Mouse (Mus musculus): ENCODE measurements around the gene Slc35e3. TPM values are rescaled to one million over a fixed set of nuclear protein-coding genes. Genes with fewer than 3 reads are reported as not detected.

The Slc35e3 gene
- 21.9 and 22.2 TPM in 2 replicates for polyA plus RNA-seq (2014; fragmentation: Nextera tagmentation; extraction: Ambion mirVana)

DNA sequence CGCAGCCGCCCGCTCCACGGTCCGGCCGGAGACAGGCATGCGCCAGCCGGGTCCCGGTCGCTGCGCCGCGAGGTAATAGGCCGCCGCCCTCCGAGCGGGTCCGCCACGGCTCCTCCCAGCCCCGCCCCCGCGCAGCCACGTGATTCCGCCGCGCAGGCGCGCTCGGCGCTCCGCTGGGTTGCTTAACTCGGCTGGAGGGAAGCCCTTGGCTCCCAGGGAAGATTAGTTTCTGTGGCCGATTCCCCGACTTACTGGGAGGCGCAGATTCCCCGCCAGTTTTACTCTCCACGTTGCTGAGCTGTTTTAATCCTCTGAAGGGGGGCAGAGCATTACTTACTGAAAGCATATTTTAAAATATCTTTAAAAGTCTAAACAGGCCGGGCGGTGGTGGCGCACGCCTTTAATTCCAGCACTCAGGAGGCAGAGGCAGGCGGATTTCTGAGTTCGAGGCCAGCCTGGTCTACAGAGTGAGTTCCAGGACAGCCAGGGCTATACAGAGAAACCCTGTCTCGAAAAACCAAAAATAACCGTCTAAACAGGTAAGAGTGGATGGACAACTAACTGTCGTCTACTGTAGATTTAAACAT lies at the start of gene Slc35e3:
Gene Slc35e3, minus strand, starts transcription at position 69 of the 587 bp plus-strand sequence.
- peak within 1 kb of the TSS; percentile 89 for H3K4me2 ChIP-seq (ENCODE audit: low read depth, low read length, severe bottlenecking)
- 15% methylated on average over 45 of the region's 46 CpGs for WGBS
- H3K36me3 ChIP-seq (ENCODE audit: control insufficient read depth, insufficient read depth, low read length) = peaks cover 9% of the 10 kb centered on the region
- peak within 1 kb of the TSS; percentile 49 for H3K4me3 ChIP-seq (ENCODE audit: low read depth, low read length)
- ATAC-seq (replicated peaks; ENCODE audit: low FRiP score) = peak; percentile 99
- H3K9ac ChIP-seq (ENCODE audit: low read length) = peak within 1 kb of the TSS; percentile 69
- peak; percentile 98 for DNase-seq (ENCODE audit: low spot score)
- no peak within 1 kb of the TSS for H3K27ac ChIP-seq (ENCODE audit: low read depth, low read length)
- H3K4me1 ChIP-seq (replicated peaks; ENCODE audit: control insufficient read depth, insufficient read depth, low read length) = no peaks in the 10 kb centered on the region; the same call in 1 of the 2 replicates
- no peaks in the 10 kb centered on the region for H3K27me3 ChIP-seq (ENCODE audit: control insufficient read depth, insufficient read depth, low read length)
- H3K9me3 ChIP-seq (ENCODE audit: control insufficient read depth, low read length) = no peaks in the 10 kb centered on the region

DNA sequence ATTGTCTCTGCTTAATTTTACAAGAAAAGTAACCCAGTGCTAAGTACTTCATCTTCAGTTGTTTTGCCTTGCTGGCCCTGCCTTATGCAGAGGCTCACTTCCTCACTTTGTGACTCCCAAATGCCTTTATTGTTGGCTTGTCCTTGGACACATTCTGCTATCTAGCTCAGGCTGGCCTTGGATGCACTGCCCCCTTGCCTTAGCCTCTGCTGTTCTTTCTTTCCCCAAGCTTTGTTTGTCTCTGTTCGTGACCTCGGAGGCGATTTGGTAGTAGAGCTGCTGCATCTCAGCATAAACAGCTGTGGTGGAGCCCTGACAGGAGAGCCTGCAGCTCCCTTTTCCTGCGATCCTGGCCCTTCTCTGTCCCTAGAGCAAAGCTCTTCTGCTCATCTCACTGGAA lies 49.0 kb upstream of the Slc35e3 start:
- DNase-seq (ENCODE audit: low spot score) = peak; percentile 18
- H3K4me2 ChIP-seq (ENCODE audit: low read depth, low read length, severe bottlenecking) = no peak overlapping the region
- H3K4me1 ChIP-seq (replicated peaks; ENCODE audit: control insufficient read depth, insufficient read depth, low read length) = peaks cover 6% of the 10 kb centered on the region; the same call in 1 of the 2 replicates
- H3K9ac ChIP-seq (ENCODE audit: low read length) = no peak overlapping the region
- ATAC-seq (replicated peaks; ENCODE audit: low FRiP score) = no peak
- 73% methylated on average over 4 of the region's 4 CpGs for WGBS
- H3K27ac ChIP-seq (ENCODE audit: low read depth, low read length) = no peak overlapping the region
- H3K27me3 ChIP-seq (ENCODE audit: control insufficient read depth, insufficient read depth, low read length) = no peaks in the 10 kb centered on the region
- no peak overlapping the region for H3K4me3 ChIP-seq (ENCODE audit: low read depth, low read length)
- H3K9me3 ChIP-seq (ENCODE audit: control insufficient read depth, low read length) = no peaks in the 10 kb centered on the region; the same call in 1 of the 2 replicates
- no peaks in the 10 kb centered on the region for H3K36me3 ChIP-seq (ENCODE audit: control insufficient read depth, insufficient read depth, low read length)

DNA sequence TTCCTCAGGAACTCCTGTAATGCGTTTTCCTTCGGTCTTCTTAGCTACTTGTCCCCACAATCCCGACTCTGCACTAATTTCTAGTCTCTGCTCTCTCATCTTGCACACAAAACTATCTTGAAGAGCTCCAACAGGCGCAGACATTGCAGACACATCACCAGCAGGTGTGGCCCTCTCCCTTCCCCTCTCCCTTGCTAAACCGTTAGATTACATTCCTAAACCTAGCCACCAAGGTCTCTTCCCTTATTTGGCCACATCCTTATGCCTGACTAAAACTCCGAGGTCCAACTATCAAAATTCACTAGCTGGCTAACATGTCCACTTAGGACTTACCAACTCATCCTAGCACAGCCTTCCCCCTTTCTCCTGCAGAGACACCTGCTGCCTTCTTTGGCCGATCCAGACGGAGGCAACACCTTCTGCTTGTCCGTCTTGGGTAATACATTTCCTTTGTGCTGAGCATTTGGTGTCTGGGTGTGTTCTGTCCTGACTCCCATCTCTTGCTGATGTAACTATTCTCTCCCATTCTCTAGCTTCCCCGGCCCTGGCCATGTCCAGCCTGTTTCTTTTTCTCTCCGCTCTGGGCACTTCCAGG lies 47.4 kb upstream of the Slc35e3 start:
- ATAC-seq (replicated peaks; ENCODE audit: low FRiP score) (no peak), DNase-seq (ENCODE audit: low spot score) (peak; percentile 49)
- Histone ChIP-seq H3K36me3 (ENCODE audit: control insufficient read depth, insufficient read depth, low read length) (no peaks in the 10 kb centered on the region), H3K4me2 (ENCODE audit: low read depth, low read length, severe bottlenecking) (peak overlapping the region; percentile 44; the same call in 1 of the 2 replicates), H3K9ac (ENCODE audit: low read length) (peak overlapping the region; percentile 20; the same call in 1 of the 2 replicates), H3K9me3 (ENCODE audit: control insufficient read depth, low read length) (no peaks in the 10 kb centered on the region; the same call in 1 of the 2 replicates), H3K27ac (ENCODE audit: low read depth, low read length) (no peak overlapping the region), H3K27me3 (ENCODE audit: control insufficient read depth, insufficient read depth, low read length) (no peaks in the 10 kb centered on the region), H3K4me3 (ENCODE audit: low read depth, low read length) (peak overlapping the region; percentile 88; the same call in 1 of the 2 replicates), H3K4me1 (replicated peaks; ENCODE audit: control insufficient read depth, insufficient read depth, low read length) (peaks cover 6% of the 10 kb centered on the region; the same call in 1 of the 2 replicates)
- WGBS = 80% methylated on average over 11 of the region's 11 CpGs

DNA sequence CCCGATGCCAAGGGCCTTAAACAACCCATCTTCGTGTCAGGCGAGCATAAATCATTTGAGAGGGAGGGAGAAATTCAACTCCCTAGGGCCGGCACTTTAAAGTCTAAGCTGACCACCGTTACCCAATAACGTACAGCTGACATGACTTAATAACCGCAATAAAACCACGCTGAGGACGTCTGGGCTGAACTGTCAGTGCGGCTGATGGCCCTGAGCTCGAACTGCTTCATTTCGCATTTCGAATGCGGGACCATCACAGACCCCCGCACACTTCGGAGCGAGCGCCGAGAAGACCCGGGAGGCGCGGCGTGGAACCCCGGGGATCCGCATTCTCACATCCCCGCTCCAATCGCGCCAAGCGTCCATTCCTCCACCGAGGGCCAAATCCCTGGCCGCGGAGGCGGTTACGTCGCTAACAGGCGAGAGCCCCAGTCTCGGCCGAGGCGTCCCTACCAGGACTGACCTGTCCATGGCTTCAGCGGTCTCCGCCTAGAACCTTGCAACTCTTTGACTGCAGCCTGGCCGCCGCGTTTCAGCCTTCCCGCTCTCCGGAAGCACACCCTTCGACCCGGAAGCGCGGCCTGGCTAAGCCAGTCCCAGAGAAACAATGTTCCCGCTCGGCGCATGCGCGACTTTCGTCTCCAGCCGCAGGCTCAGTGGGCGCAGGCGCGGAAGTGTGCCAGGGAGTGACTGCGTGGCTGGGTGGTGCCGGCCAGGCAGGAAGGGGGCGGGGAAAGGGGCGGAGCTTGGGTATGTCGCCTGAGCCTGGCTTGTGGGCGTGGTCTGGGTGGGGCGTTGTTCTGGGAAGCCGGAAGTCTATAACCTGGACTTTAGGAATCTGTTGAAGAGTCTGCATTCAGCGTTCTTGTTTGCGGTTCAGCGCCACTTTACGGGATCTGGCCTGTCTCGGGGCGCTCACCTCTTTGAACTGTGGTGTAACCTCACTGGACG lies 46.3 kb upstream of the Slc35e3 start, which contains the start of gene Nup107:
Gene Nup107, minus strand, starts transcription at position 565 of the 951 bp plus-strand sequence.
- no peaks in the 10 kb centered on the region; the same call in 1 of the 2 replicates for H3K9me3 ChIP-seq (ENCODE audit: control insufficient read depth, low read length)
- H3K4me1 ChIP-seq (replicated peaks; ENCODE audit: control insufficient read depth, insufficient read depth, low read length) = peaks cover 6% of the 10 kb centered on the region; the same call in 1 of the 2 replicates
- H3K4me2 ChIP-seq (ENCODE audit: low read depth, low read length, severe bottlenecking) = peak within 1 kb of the TSS; percentile 69
- DNase-seq (ENCODE audit: low spot score) (peak; percentile 100), ATAC-seq (replicated peaks; ENCODE audit: low FRiP score) (peak; percentile 99)
- under 1% methylated on average over 75 of the region's 75 CpGs for WGBS
- peak within 1 kb of the TSS; percentile 88 for H3K4me3 ChIP-seq (ENCODE audit: low read depth, low read length)
- peak within 1 kb of the TSS; percentile 46; the same call in 1 of the 2 replicates for H3K27ac ChIP-seq (ENCODE audit: low read depth, low read length)
- H3K36me3 ChIP-seq (ENCODE audit: control insufficient read depth, insufficient read depth, low read length) = no peaks in the 10 kb centered on the region; the same call in 1 of the 2 replicates
- H3K27me3 ChIP-seq (ENCODE audit: control insufficient read depth, insufficient read depth, low read length) = no peaks in the 10 kb centered on the region
- H3K9ac ChIP-seq (ENCODE audit: low read length) = peak within 1 kb of the TSS; percentile 88

DNA sequence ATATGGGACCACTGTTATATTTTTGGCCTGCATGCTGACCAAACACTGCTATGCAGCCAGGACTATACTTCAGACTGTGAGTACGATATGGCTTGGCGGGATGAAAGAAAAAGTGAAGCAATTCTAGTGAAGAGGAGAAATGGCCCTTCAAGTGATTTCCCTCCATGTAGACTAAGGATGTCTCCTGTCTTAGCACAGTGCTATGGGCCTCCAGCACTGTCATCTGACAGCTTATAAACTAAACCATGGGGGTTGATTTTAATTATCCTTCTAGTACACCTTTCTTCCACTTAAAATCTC lies 45.0 kb upstream of the Slc35e3 start:
- Histone ChIP-seq H3K4me1 (replicated peaks; ENCODE audit: control insufficient read depth, insufficient read depth, low read length) (peaks cover 6% of the 10 kb centered on the region; the same call in 1 of the 2 replicates), H3K36me3 (ENCODE audit: control insufficient read depth, insufficient read depth, low read length) (peaks cover 6% of the 10 kb centered on the region), H3K4me3 (ENCODE audit: low read depth, low read length) (peak overlapping the region; percentile 88; the same call in 1 of the 2 replicates), H3K9me3 (ENCODE audit: control insufficient read depth, low read length) (no peaks in the 10 kb centered on the region), H3K9ac (ENCODE audit: low read length) (no peak overlapping the region; the same call in 1 of the 2 replicates), H3K4me2 (ENCODE audit: low read depth, low read length, severe bottlenecking) (peak overlapping the region; percentile 69; the same call in 1 of the 2 replicates), H3K27ac (ENCODE audit: low read depth, low read length) (no peak overlapping the region), H3K27me3 (ENCODE audit: control insufficient read depth, insufficient read depth, low read length) (no peaks in the 10 kb centered on the region)
- ATAC-seq (replicated peaks; ENCODE audit: low FRiP score) (no peak), DNase-seq (ENCODE audit: low spot score) (no peak)
- WGBS = 95% methylated on average over 2 of the region's 2 CpGs

DNA sequence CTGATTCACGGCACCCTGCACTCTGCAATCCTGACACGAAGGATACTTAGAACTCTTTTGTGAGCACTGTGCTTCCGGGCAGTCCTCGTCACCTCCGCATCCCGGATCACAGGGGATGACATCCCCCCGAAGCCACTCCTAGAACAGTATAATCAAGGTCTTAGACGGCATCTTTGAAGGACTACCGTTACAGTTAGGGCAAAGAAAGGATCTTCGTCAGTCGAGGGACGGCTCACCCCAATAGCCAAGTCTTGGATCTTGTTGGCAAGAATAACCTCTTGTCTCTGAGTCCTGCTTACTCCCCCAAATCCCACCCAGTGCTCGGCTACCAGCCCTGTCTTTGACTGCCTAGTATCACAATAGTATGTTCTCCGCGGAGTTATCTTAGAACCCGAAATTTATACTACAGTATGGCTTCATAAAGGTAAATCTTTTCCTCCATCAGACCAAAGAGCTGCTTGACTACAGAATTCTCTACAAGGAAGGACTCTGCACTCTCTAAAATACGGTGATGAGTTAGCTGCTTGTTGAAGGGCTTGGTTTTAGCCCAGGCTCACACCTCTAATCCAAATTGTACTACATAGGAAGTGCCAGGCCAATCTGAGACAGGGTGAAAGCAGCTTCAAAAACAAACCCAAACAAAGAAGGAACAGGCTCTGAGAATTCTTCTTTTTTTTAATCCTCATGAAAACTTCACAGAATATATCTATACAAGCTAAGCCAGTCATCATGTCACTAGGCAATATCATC lies 44.4 kb upstream of the Slc35e3 start:
- 95% methylated on average over 17 of the region's 17 CpGs for WGBS
- Histone ChIP-seq H3K4me1 (replicated peaks; ENCODE audit: control insufficient read depth, insufficient read depth, low read length) (peaks cover 6% of the 10 kb centered on the region; the same call in 1 of the 2 replicates), H3K9ac (ENCODE audit: low read length) (no peak overlapping the region), H3K27ac (ENCODE audit: low read depth, low read length) (no peak overlapping the region), H3K4me2 (ENCODE audit: low read depth, low read length, severe bottlenecking) (no peak overlapping the region), H3K9me3 (ENCODE audit: control insufficient read depth, low read length) (no peaks in the 10 kb centered on the region), H3K36me3 (ENCODE audit: control insufficient read depth, insufficient read depth, low read length) (peaks cover 9% of the 10 kb centered on the region), H3K4me3 (ENCODE audit: low read depth, low read length) (no peak overlapping the region), H3K27me3 (ENCODE audit: control insufficient read depth, insufficient read depth, low read length) (no peaks in the 10 kb centered on the region)
- ATAC-seq (replicated peaks; ENCODE audit: low FRiP score) (no peak), DNase-seq (ENCODE audit: low spot score) (peak; percentile 33)

DNA sequence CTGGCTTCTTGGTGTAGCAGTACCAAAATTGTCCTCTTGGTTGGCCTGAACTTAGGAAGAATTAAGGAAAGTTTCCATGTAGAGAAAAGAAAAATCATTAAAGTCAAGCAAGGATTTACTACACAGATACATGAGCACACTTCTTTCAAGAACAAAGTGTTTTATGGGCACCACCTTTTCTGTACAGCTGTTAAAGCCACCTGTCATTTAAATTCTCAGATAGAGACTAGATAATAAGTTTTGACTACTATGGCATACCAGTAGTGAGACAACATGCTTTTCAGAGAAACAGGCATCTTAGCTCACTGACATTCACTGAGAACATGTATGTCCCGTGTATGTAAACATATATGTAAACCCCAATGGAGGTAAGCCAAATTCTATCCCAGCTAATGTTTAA lies 43.8 kb upstream of the Slc35e3 start:
- 95% methylated on average over 1 of the region's 1 CpGs for WGBS
- ATAC-seq (replicated peaks; ENCODE audit: low FRiP score) (no peak), DNase-seq (ENCODE audit: low spot score) (no peak)
- Histone ChIP-seq H3K27ac (ENCODE audit: low read depth, low read length) (no peak overlapping the region), H3K4me2 (ENCODE audit: low read depth, low read length, severe bottlenecking) (no peak overlapping the region), H3K27me3 (ENCODE audit: control insufficient read depth, insufficient read depth, low read length) (no peaks in the 10 kb centered on the region), H3K9ac (ENCODE audit: low read length) (no peak overlapping the region), H3K36me3 (ENCODE audit: control insufficient read depth, insufficient read depth, low read length) (peaks cover 10% of the 10 kb centered on the region), H3K4me1 (replicated peaks; ENCODE audit: control insufficient read depth, insufficient read depth, low read length) (peaks cover 6% of the 10 kb centered on the region; the same call in 1 of the 2 replicates), H3K4me3 (ENCODE audit: low read depth, low read length) (no peak overlapping the region), H3K9me3 (ENCODE audit: control insufficient read depth, low read length) (no peaks in the 10 kb centered on the region)

Data from forebrain, embryonic 11.5 days (tissue).